Mouse (Mus musculus) myocyte (in vitro differentiated cells): Measurements from ENCODE around the gene Uqcc1. TPM values are rescaled to one million over a fixed set of nuclear protein-coding genes. Genes with fewer than 3 reads are reported as not detected.
"Not testable (repeated sequence)": the region's sequence is repeated elsewhere in the genome, so short reads cannot be mapped to it uniquely, and the experiment has no call there.

ENCODE experiments used
- H3K27me3 ChIP-seq: one replicate; pipeline ENCODE4 v1.6.1; 2011; ENCODE audit not compliant: control insufficient read depth, insufficient read depth, insufficient read length
- H3K36me3 ChIP-seq: one replicate; pipeline ENCODE4 v1.6.1; 2011; ENCODE audit not compliant: control insufficient read depth, insufficient read depth
- H3K4me2 ChIP-seq: one replicate; pipeline ENCODE4 v1.6.1; 2011; ENCODE audit warnings: low read depth, control low read depth
- H3K4me3 ChIP-seq: one replicate; pipeline ENCODE4 v1.5.1; 2011; ENCODE audit warnings: mild to moderate bottlenecking, control low read depth, moderate library complexity
- H3K79me2 ChIP-seq: one replicate; pipeline ENCODE4 v1.6.1; 2011; ENCODE audit not compliant: control insufficient read depth, insufficient read depth
- H3ac ChIP-seq: one replicate; pipeline ENCODE4 v1.6.1; 2011; ENCODE audit not compliant: control insufficient read depth, insufficient read length
- CEBPB ChIP-seq: IDR thresholded peaks from 2 replicates; pipeline ENCODE4 v1.6.1; 2011; ENCODE audit warnings: mild to moderate bottlenecking, moderate library complexity; ENCODE audit not compliant: poor library complexity, insufficient read depth, severe bottlenecking
- E2F4 ChIP-seq: IDR thresholded peaks from one replicate; pipeline ENCODE4 v1.6.1; 2011; ENCODE audit warnings: mild to moderate bottlenecking, control low read depth, moderate library complexity; ENCODE audit not compliant: insufficient read depth
- MAX ChIP-seq: IDR thresholded peaks from one replicate; pipeline ENCODE4 v1.6.1; 2011; ENCODE audit warnings: low read depth, mild to moderate bottlenecking, control low read depth
- MYOD1 ChIP-seq, 3 experiments: IDR thresholded peaks; one replicate each; pipeline ENCODE4 v1.6.1; 2011; ENCODE audit warnings: control low read depth in 2 of 3, low read depth in 2 of 3, mild to moderate bottlenecking in 2 of 3, moderate library complexity in 1 of 3; ENCODE audit not compliant: insufficient read length in 2 of 3, control insufficient read depth in 1 of 3
- MYOG ChIP-seq, 3 experiments: IDR thresholded peaks; one replicate each; pipeline ENCODE4 v1.6.1; 2011; ENCODE audit warnings: control low read depth in 2 of 3, low read depth in 2 of 3, mild to moderate bottlenecking in 2 of 3; ENCODE audit not compliant: insufficient read length in 2 of 3, control insufficient read depth in 1 of 3, insufficient read depth in 1 of 3
- POLR2A ChIP-seq: IDR thresholded peaks from one replicate; pipeline ENCODE4 v1.6.1; 2011; ENCODE audit warnings: low read depth, mild to moderate bottlenecking, control low read depth, moderate library complexity; ENCODE audit not compliant: insufficient read length
- POLR2AphosphoS2 ChIP-seq: IDR thresholded peaks from one replicate; pipeline ENCODE4 v1.6.1; 2011; ENCODE audit warnings: low read depth, control low read depth; ENCODE audit not compliant: insufficient read length
- REST ChIP-seq: IDR thresholded peaks from one replicate; pipeline ENCODE4 v1.6.1; 2011; ENCODE audit warnings: mild to moderate bottlenecking, control low read depth, moderate library complexity; ENCODE audit not compliant: insufficient read depth, insufficient read length
- SRF ChIP-seq: IDR thresholded peaks from one replicate; pipeline ENCODE4 v1.6.1; 2011; ENCODE audit warnings: low read depth; ENCODE audit not compliant: control insufficient read depth, insufficient read length
- TCF12 ChIP-seq: IDR thresholded peaks from one replicate; pipeline ENCODE4 v1.6.1; 2011; ENCODE audit warnings: mild to moderate bottlenecking, control low read depth; ENCODE audit not compliant: poor library complexity, insufficient read depth, severe bottlenecking
- TCF3 ChIP-seq: IDR thresholded peaks from one replicate; pipeline ENCODE4 v1.6.1; 2011; ENCODE audit warnings: low read depth, control low read depth; ENCODE audit not compliant: insufficient read length
- USF1 ChIP-seq: IDR thresholded peaks from one replicate; pipeline ENCODE4 v1.6.1; 2011; ENCODE audit warnings: low read depth, mild to moderate bottlenecking, control low read depth, moderate library complexity
- polyA plus RNA-seq: library from polyadenylated mRNA; unstranded; fragments of >200 nt; fragmentation: generic; extraction: Trizol; gene quantifications from one replicate; pipeline ENCODE4 v1.2.1, GENCODE M21; 2012; ENCODE audit warnings: missing spikeins

The Uqcc1 gene
- polyA plus RNA-seq, 1 experiment, result 96.2 TPM

GRCm38 (mm10) chr2:155838961-155839360 lies 91.1 kb downstream of the Uqcc1 start:
- Histone ChIP-seq H3K27me3 (no peaks in the 10 kb centered on the region), H3K4me2 (no peak overlapping the region), H3K36me3 (no peaks in the 10 kb centered on the region), H3K79me2 (no peaks in the 10 kb centered on the region), H3K4me3 (no peak overlapping the region), H3ac (no peak overlapping the region)
- TF ChIP-seq SRF (no peak), POLR2AphosphoS2 (no peak), POLR2A (no peak), MYOD1 (IDR thresholded peaks at IDR 0.05; ENCODE audit: control insufficient read depth in 1 of 3, insufficient read length in 2 of 3, low read depth in 2 of 3) (no peak), E2F4 (no peak), MAX (no peak)

GRCm38 (mm10) chr2:155837961-155838360 lies 92.1 kb downstream of the Uqcc1 start:
- H3K36me3 ChIP-seq, result no peaks in the 10 kb centered on the region
- no peaks in the 10 kb centered on the region for H3K79me2 ChIP-seq
- TF ChIP-seq REST (no peak), POLR2AphosphoS2 (no peak), POLR2A (no peak), TCF12 (no peak), MYOD1 (IDR thresholded peaks at IDR 0.05; ENCODE audit: control insufficient read depth in 1 of 3, insufficient read length in 2 of 3, low read depth in 2 of 3) (no peak), CEBPB (no peak), TCF3 (no peak), USF1 (no peak)
- H3ac ChIP-seq, result no peak overlapping the region
- H3K4me3 ChIP-seq, result no peak overlapping the region
- H3K27me3 ChIP-seq, result no peaks in the 10 kb centered on the region
- H3K4me2 ChIP-seq, result no peak overlapping the region

GRCm38 (mm10) chr2:155834732-155835131 lies 95.4 kb downstream of the Uqcc1 start, which contains the start of gene Fam83c:
TSS of gene Fam83c (minus strand) at chr2:155834854.
- H3ac ChIP-seq, result no peak within 1 kb of the TSS
- no peak within 1 kb of the TSS for H3K4me3 ChIP-seq
- no peaks in the 10 kb centered on the region for H3K36me3 ChIP-seq
- H3K4me2 ChIP-seq, result no peak within 1 kb of the TSS
- H3K27me3 ChIP-seq, result no peaks in the 10 kb centered on the region
- no peaks in the 10 kb centered on the region for H3K79me2 ChIP-seq
- TF ChIP-seq MYOG (IDR thresholded peaks at IDR 0.05; ENCODE audit: control insufficient read depth in 1 of 3, insufficient read depth in 1 of 3, insufficient read length in 2 of 3, low read depth in 2 of 3) (no peak), TCF12 (no peak), MAX (no peak), SRF (no peak), POLR2AphosphoS2 (no peak), CEBPB (no peak), E2F4 (no peak), REST (no peak), TCF3 (no peak), POLR2A (no peak), USF1 (no peak), MYOD1 (IDR thresholded peaks at IDR 0.05; ENCODE audit: control insufficient read depth in 1 of 3, insufficient read length in 2 of 3, low read depth in 2 of 3) (no peak)

- H3K79me2 ChIP-seq, H3ac ChIP-seq, H3K36me3 ChIP-seq, H3K4me2 ChIP-seq, H3K4me3 ChIP-seq, H3K27me3 ChIP-seq: not testable (repeated sequence)
Observed at GRCm38 (mm10) chr2:155832087-155832486, 98.0 kb downstream of the Uqcc1 start.

GRCm38 (mm10) chr2:155831302-155831701 lies 98.8 kb downstream of the Uqcc1 start:
- H3K4me2 ChIP-seq, result no peak overlapping the region
- no peak overlapping the region for H3ac ChIP-seq
- TF ChIP-seq TCF3 (no peak), E2F4 (no peak), TCF12 (no peak), MYOD1 (IDR thresholded peaks at IDR 0.05; ENCODE audit: control insufficient read depth in 1 of 3, insufficient read length in 2 of 3, low read depth in 2 of 3) (no peak), MYOG (IDR thresholded peaks at IDR 0.05; ENCODE audit: control insufficient read depth in 1 of 3, insufficient read depth in 1 of 3, insufficient read length in 2 of 3, low read depth in 2 of 3) (no peak), MAX (no peak)
- no peaks in the 10 kb centered on the region for H3K36me3 ChIP-seq
- H3K79me2 ChIP-seq, result peaks cover under 1% of the 10 kb centered on the region
- no peaks in the 10 kb centered on the region for H3K27me3 ChIP-seq
- no peak overlapping the region for H3K4me3 ChIP-seq

GRCm38 (mm10) chr2:155830841-155831240 lies 99.3 kb downstream of the Uqcc1 start:
- Histone ChIP-seq H3ac (no peak overlapping the region), H3K27me3 (no peaks in the 10 kb centered on the region), H3K79me2 (peaks cover 5% of the 10 kb centered on the region), H3K36me3 (no peaks in the 10 kb centered on the region), H3K4me3 (no peak overlapping the region), H3K4me2 (no peak overlapping the region)
- TF ChIP-seq SRF, result no peak
- no peak for TF ChIP-seq MAX
- TF ChIP-seq E2F4, result no peak
- no peak for TF ChIP-seq CEBPB
- TF ChIP-seq TCF12, result no peak
- no peak for TF ChIP-seq POLR2AphosphoS2
- no peak for TF ChIP-seq POLR2A
